Mouse (Mus musculus): ENCODE measurements around the gene Thap12. TPM values are rescaled to one million over a fixed set of nuclear protein-coding genes. Genes with fewer than 3 reads are reported as not detected.
A peak's percentile ranks its signal among the peaks of the same experiment; 100 is the strongest.

Thap12 gene
- total and polyA plus RNA-seq, 3 experiments: 47.7 to 140 (median 52.7) TPM

DNA sequence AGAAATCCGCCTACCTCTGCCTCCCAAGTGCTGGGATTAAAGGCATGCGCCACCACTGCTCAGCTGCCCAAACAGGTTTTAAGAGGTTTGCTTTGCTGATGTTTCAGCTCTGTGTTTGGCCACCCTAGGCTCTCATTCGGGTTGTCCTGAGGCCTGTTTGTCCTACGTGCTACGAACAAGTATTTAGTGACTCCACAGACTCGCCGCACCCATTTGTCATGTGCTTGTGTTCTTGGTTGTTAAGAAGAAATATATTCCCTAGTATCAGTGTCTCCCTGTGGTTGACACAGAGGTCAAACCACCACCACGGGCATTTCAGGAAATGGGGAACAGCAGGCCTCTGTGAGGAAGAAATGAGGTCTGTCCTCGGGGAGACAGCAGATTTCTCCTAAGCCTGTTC is 31.5 kb upstream of the Thap12 start:
- Histone ChIP-seq H3K4me1 (ENCODE audit: control insufficient read depth in 1 of 2, insufficient read depth in 2 of 2, low read length in 2 of 2) (peaks cover 0 to 13% of the 10 kb centered on the region in 2 experiments; a peak in 2 of 4 replicates), H3K9ac (ENCODE audit: control insufficient read depth, low read depth, low read length, poor library complexity, severe bottlenecking) (no peak overlapping the region), H3K36me3 (ENCODE audit: control insufficient read depth in 1 of 2, insufficient read depth in 2 of 2, low read length in 2 of 2) (peaks cover 0 to 6% of the 10 kb centered on the region in 2 experiments; a peak in 2 of 4 replicates), H3K9me3 (replicated peaks; ENCODE audit: insufficient read depth, low read length) (no peaks in the 10 kb centered on the region), H3K27ac (ENCODE audit: control insufficient read depth, low read depth, low read length) (no peak overlapping the region), H3K27me3 (ENCODE audit: control insufficient read depth in 1 of 2, insufficient read depth in 2 of 2, low read length in 2 of 2) (0 out of 4 replicates have a peak, but pooled peaks cover 0 to 2% of the 10 kb centered on the region in 2 experiments), H3K4me3 (ENCODE audit: control insufficient read depth in 1 of 2, insufficient read depth in 1 of 2, low read depth in 2 of 2, low read length in 2 of 2) (no peak overlapping the region), H3K79me2 (ENCODE audit: control insufficient read depth, insufficient read depth, low read length, poor library complexity) (no peaks in the 10 kb centered on the region)
- DNase-seq (ENCODE audit: low read depth, low spot score): no peak
- TF ChIP-seq USF2 (IDR thresholded peaks at IDR 0.05; ENCODE audit: borderline replicate concordance in 1 of 2, insufficient read depth in 1 of 2, low read depth in 1 of 2, low read length in 2 of 2) (no peak), MAX (IDR thresholded peaks at IDR 0.05; ENCODE audit: low read length) (no peak), POLR2AphosphoS2 (IDR thresholded peaks at IDR 0.05; ENCODE audit: low read length) (no peak), KAT2A (conservative IDR thresholded peaks at IDR 0.05; ENCODE audit: low read depth, low read length) (no peak), E2F4 (IDR thresholded peaks at IDR 0.05; ENCODE audit: borderline replicate concordance, low read depth, low read length) (no peak), RAD21 (IDR thresholded peaks at IDR 0.05; ENCODE audit: low read depth, low read length) (no peak), NELFE (IDR thresholded peaks at IDR 0.05; ENCODE audit: low read depth, low read length) (no peak), TBP (IDR thresholded peaks at IDR 0.05; ENCODE audit: low read depth, low read length) (no peak), TAL1 (IDR thresholded peaks at IDR 0.05; ENCODE audit: low read length) (no peak), ZNF384 (IDR thresholded peaks at IDR 0.05; ENCODE audit: low read depth, low read length) (no peak), BHLHE40 (IDR thresholded peaks at IDR 0.05; ENCODE audit: borderline replicate concordance, low read depth, low read length) (no peak)

DNA sequence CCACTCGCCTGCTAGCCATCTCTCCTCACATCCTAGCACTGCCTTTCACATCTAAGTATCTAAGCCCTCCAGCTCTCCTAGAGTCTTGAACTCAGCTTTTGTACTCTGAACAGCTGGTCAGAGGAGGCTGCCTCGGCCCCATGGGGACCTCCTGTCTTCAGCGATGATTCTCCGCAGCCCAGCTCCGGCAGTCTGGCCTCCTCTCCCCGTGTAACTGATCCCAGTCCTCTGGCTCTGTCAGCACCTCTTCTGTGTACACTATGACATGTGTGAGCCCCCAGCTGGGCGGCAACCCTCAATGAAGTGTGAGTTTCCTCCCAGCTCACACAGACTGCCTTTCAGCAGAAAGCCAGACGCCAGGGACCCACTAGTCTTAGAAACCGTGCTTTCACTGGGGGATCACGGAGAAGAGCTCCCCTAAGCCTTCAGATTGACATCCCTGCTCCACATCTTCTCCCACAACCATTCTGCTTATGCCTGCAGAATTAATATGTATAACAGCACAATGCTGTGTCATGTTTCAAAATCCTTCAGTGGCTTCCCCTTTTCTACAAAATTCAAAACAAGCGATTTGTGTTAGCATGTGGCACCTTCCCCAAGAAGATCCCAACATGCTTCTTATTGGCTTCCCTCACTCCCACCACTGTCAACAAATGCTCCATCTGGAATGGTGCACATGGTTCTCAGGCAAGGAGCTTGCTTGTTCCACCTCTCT is 30.5 kb upstream of the Thap12 start:
- peaks cover 0 to 13% of the 10 kb centered on the region in 2 experiments; a peak in 2 of 4 replicates for H3K4me1 ChIP-seq (ENCODE audit: control insufficient read depth in 1 of 2, insufficient read depth in 2 of 2, low read length in 2 of 2)
- no peak overlapping the region for H3K27ac ChIP-seq (ENCODE audit: control insufficient read depth, low read depth, low read length)
- TF ChIP-seq MAX (IDR thresholded peaks at IDR 0.05; ENCODE audit: low read length): peak; percentile 23; the same call in 1 of the 2 replicates
- no peak for TF ChIP-seq EP300 (IDR thresholded peaks at IDR 0.05; ENCODE audit: low read depth in 1 of 2, low read length in 2 of 2)

DNA sequence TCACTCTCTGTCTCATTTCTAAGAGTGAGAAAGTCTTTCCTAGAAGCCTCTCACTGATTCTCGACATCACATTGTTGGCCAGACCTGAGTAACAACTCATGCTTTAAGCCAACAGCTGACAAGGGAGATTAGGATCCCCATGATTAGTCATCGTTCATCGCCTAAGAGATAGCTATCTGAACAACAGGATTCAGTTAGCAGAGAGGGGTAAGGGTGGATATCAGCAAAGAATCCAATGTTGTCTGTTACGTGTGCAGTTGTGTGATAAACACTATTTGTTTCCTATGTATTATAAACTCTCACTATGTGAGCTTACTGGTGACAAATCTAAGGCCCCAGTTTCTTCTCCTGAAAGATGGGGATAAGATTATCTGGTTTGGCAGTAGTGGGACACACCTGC is 28.6 kb upstream of the Thap12 start:
- H3K4me3 ChIP-seq (ENCODE audit: control insufficient read depth in 1 of 2, insufficient read depth in 1 of 2, low read depth in 2 of 2, low read length in 2 of 2): no peak overlapping the region
- H3K36me3 ChIP-seq (ENCODE audit: control insufficient read depth in 1 of 2, insufficient read depth in 2 of 2, low read length in 2 of 2): peaks cover 0 to 6% of the 10 kb centered on the region in 2 experiments; a peak in 2 of 4 replicates
- peaks cover 0 to 13% of the 10 kb centered on the region in 2 experiments; a peak in 2 of 4 replicates for H3K4me1 ChIP-seq (ENCODE audit: control insufficient read depth in 1 of 2, insufficient read depth in 2 of 2, low read length in 2 of 2)
- H3K27me3 ChIP-seq (ENCODE audit: control insufficient read depth in 1 of 2, insufficient read depth in 2 of 2, low read length in 2 of 2): peaks cover 0 to 2% of the 10 kb centered on the region in 2 experiments; a peak in 2 of 4 replicates
- peak; percentile 28 for DNase-seq (ENCODE audit: low read depth, low spot score)
- H3K79me2 ChIP-seq (ENCODE audit: control insufficient read depth, insufficient read depth, low read length, poor library complexity): no peaks in the 10 kb centered on the region
- H3K27ac ChIP-seq (ENCODE audit: control insufficient read depth, low read depth, low read length): no peak overlapping the region
- H3K9me3 ChIP-seq (replicated peaks; ENCODE audit: insufficient read depth, low read length): no peaks in the 10 kb centered on the region
- no peak overlapping the region for H3K9ac ChIP-seq (ENCODE audit: control insufficient read depth, low read depth, low read length, poor library complexity, severe bottlenecking)
- TF ChIP-seq SIN3A (IDR thresholded peaks at IDR 0.05; ENCODE audit: low read length) (no peak), CTCF (IDR thresholded peaks at IDR 0.05 in 2 of 3, conservative IDR thresholded peaks at IDR 0.05 in 1 of 3; ENCODE audit: control insufficient read depth in 1 of 3, insufficient read depth in 1 of 3, low read depth in 2 of 3, low read length in 3 of 3, poor library complexity in 1 of 3, severe bottlenecking in 1 of 3) (no peak), GABPA (IDR thresholded peaks at IDR 0.05; ENCODE audit: low read depth, low read length) (no peak), ETS1 (IDR thresholded peaks at IDR 0.05; ENCODE audit: low read depth, low read length) (peak; percentile 65), MYC (IDR thresholded peaks at IDR 0.05; ENCODE audit: low read depth, low read length) (no peak), MAX (IDR thresholded peaks at IDR 0.05; ENCODE audit: low read length) (no peak), UBTF (IDR thresholded peaks at IDR 0.05; ENCODE audit: borderline replicate concordance, insufficient read depth, low read depth, low read length) (no peak), ZKSCAN1 (IDR thresholded peaks at IDR 0.05; ENCODE audit: low read depth, low read length) (no peak), ELF1 (IDR thresholded peaks at IDR 0.05; ENCODE audit: low read depth, low read length) (no peak), RCOR1 (IDR thresholded peaks at IDR 0.05; ENCODE audit: low read depth, low read length) (0 out of 2 replicates have a peak, but pooled peaks have one; percentile 21), ZC3H11A (IDR thresholded peaks at IDR 0.05; ENCODE audit: low read depth, low read length) (no peak), SMC3 (IDR thresholded peaks at IDR 0.05; ENCODE audit: low read depth, low read length) (no peak), USF2 (IDR thresholded peaks at IDR 0.05; ENCODE audit: borderline replicate concordance in 1 of 2, insufficient read depth in 1 of 2, low read depth in 1 of 2, low read length in 2 of 2) (no peak), MEF2A (IDR thresholded peaks at IDR 0.05; ENCODE audit: extremely low read depth, insufficient replicate concordance, low read depth, low read length, poor library complexity, severe bottlenecking) (no peak)

More for the DNA sequence above, 30.5 kb upstream of the Thap12 start:
- peak; percentile 36 for DNase-seq (ENCODE audit: low read depth, low spot score)
- no peak overlapping the region for H3K4me3 ChIP-seq (ENCODE audit: control insufficient read depth in 1 of 2, insufficient read depth in 1 of 2, low read depth in 2 of 2, low read length in 2 of 2)
- peaks cover 0 to 6% of the 10 kb centered on the region in 2 experiments; a peak in 2 of 4 replicates for H3K36me3 ChIP-seq (ENCODE audit: control insufficient read depth in 1 of 2, insufficient read depth in 2 of 2, low read length in 2 of 2)
- H3K27me3 ChIP-seq (ENCODE audit: control insufficient read depth in 1 of 2, insufficient read depth in 2 of 2, low read length in 2 of 2): 0 out of 4 replicates have a peak, but pooled peaks cover 0 to 2% of the 10 kb centered on the region in 2 experiments
- H3K79me2 ChIP-seq (ENCODE audit: control insufficient read depth, insufficient read depth, low read length, poor library complexity): no peaks in the 10 kb centered on the region
- H3K9ac ChIP-seq (ENCODE audit: control insufficient read depth, low read depth, low read length, poor library complexity, severe bottlenecking): no peak overlapping the region
- H3K9me3 ChIP-seq (replicated peaks; ENCODE audit: insufficient read depth, low read length): no peaks in the 10 kb centered on the region
